Mouse (Mus musculus) embryonic facial prominence, embryonic 10.5 days (tissue): ENCODE measurements around the gene Exoc1. TPM values are rescaled to one million over a fixed set of nuclear protein-coding genes. Genes with fewer than 3 reads are reported as not detected.

Experiments
- DNase-seq: peaks from one replicate; pipeline ENCODE4 v3.0.0-alpha.2; 2017; ENCODE audit warnings: low spot score
- H3K27ac ChIP-seq: fragments of 300-500 bp; sonication (generic); replicated peaks from 2 replicates; pipeline ENCODE4 v1.5.1; 2016; ENCODE audit warnings: mild to moderate bottlenecking
- H3K27me3 ChIP-seq: fragments of 300-500 bp; sonication (generic); replicated peaks from 2 replicates; pipeline ENCODE4 v1.6.1; 2016; ENCODE audit warnings: low read depth, mild to moderate bottlenecking; ENCODE audit not compliant: poor library complexity, severe bottlenecking
- H3K36me3 ChIP-seq: fragments of 300-500 bp; sonication (generic); replicated peaks from 2 replicates; pipeline ENCODE4 v1.6.1; 2016; ENCODE audit warnings: mild to moderate bottlenecking, moderate library complexity
- H3K4me1 ChIP-seq: fragments of 300-500 bp; sonication (generic); 2 replicates; pipeline ENCODE4 v1.6.1; 2016
- H3K4me3 ChIP-seq: fragments of 300-500 bp; sonication (generic); 2 replicates; pipeline ENCODE4 v1.5.1; 2016; ENCODE audit warnings: mild to moderate bottlenecking, moderate library complexity
- H3K9me3 ChIP-seq: fragments of 300-500 bp; sonication (generic); 2 replicates; pipeline ENCODE4 v1.6.1; 2016; ENCODE audit warnings: mild to moderate bottlenecking
- whole genome bisulfite sequencing: fragments of 180-500 bp; shearing (Covaris S2); methylation state at CpG from one replicate; pipeline ENCODE4 v1.1.7; 2016; 5-methylcytosine and 5-hydroxymethylcytosine counted together
- polyA plus RNA-seq: library from polyadenylated mRNA; unstranded; fragments of >200 nt; fragmentation: Nextera tagmentation; extraction: Ambion mirVana; gene quantifications from 2 replicates; pipeline ENCODE4 v1.2.1, GENCODE M21; 2016

The Exoc1 gene
- 42.4 and 44.1 TPM in 2 replicates for polyA plus RNA-seq

DNA sequence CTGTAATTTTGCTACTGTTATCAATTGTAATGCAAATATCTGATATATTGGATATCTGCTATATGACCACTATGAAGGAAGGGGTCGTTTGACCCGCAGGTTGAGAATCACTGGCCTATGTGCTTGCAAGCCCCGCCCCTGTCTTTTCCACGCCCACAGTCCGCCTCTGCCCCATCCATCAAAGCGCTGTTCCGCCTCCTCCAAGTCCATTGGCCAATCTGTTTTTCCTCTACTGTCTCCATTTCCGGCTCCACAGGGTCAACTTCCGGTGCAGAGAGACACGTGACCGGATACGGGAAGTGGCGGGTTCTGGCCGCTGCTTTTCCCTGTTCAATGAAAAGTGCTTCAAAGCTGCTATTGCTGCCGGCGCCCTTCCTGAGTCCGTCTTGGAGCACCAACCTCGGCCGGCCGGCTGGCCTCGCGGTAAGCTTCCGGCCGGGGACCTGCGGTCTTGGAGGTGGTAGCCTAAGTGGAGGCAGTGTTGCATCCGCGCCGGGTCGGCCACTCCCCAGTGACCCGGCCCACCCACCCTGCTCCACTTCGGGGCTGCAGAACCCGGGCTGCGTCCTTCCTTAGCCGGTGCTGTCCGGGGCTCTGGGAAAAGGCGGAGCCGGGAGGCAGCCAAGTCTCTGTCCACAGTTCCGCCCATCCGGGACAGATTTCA is at the start of gene Exoc1:
Exoc1 (plus strand) TSS at position 272 of the 664 bp plus-strand sequence.
- Histone ChIP-seq H3K9me3 (no peaks in the 10 kb centered on the region), H3K4me1 (peaks cover 12% of the 10 kb centered on the region), H3K27ac (peak within 1 kb of the TSS; percentile 86), H3K27me3 (no peaks in the 10 kb centered on the region), H3K36me3 (peaks cover 5% of the 10 kb centered on the region; the same call in 1 of the 2 replicates), H3K4me3 (peak within 1 kb of the TSS; percentile 97)
- WGBS, result under 1% methylated on average over 39 of the region's 39 CpGs
- DNase-seq, result peak; percentile 96

DNA sequence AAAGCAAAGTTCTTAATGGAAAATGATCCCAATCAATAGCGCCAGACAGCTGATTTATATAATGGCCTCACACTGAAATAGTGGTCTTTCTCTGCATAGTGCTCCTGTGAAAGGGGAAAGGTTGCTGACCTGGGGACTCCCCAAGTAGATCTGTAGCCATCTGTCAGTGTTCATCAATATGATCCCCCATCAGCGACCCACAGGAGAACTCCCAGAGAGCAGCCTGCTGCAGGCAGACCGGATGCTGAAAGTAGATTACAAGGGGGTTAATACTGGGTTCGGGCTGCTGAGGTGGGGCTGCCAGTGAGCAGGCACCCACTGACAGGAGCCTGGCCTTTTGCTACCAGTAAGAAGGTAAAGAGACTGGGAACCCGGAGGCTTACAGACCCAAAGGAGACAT is 45.3 kb upstream of the Exoc1 start, which contains the start of gene Gm7271:
Gm7271 (plus strand) TSS at position 230 of the 400 bp plus-strand sequence.
- WGBS, result 37% methylated on average over 5 of the region's 5 CpGs
- H3K27me3 ChIP-seq, result no peaks in the 10 kb centered on the region

DNA sequence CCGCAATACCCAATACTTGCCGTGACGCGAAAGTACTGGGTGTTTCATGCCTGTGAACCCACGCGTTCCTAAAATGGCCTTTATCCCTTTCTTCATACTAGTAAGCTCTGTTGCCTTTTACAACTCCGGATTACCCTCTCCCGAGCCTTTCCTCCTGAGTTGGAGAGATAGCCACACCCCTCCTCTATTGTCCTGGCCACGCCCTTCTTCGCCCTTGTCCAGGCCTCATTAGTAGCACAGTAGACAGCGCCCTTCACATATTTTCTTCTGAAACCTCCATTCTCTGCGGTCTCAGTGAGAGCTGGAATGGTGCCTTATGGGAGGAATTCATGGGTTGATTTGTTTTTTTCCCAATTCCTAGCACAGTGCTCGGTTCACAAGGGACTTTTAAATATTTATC is 34.0 kb upstream of the Exoc1 start:
- no peaks in the 10 kb centered on the region for H3K36me3 ChIP-seq
- whole genome bisulfite sequencing, result 80% methylated on average over 13 of the region's 13 CpGs
- H3K4me1 ChIP-seq, result no peaks in the 10 kb centered on the region
- no peak for DNase-seq
- H3K4me3 ChIP-seq, result no peak overlapping the region
- no peaks in the 10 kb centered on the region for H3K9me3 ChIP-seq
- no peak overlapping the region for H3K27ac ChIP-seq
- H3K27me3 ChIP-seq, result no peaks in the 10 kb centered on the region

More for the DNA sequence above, 45.3 kb upstream of the Exoc1 start, which contains the start of gene Gm7271:
- Histone ChIP-seq H3K36me3 (no peaks in the 10 kb centered on the region), H3K4me3 (no peak within 1 kb of the TSS), H3K9me3 (no peaks in the 10 kb centered on the region), H3K4me1 (peaks cover 10% of the 10 kb centered on the region), H3K27ac (no peak within 1 kb of the TSS)
- DNase-seq, result peak; percentile 28

GRCm38 (mm10) chr5:76522446-76522845 is 6.7 kb upstream of the Exoc1 start:
- Histone ChIP-seq H3K9me3 (no peaks in the 10 kb centered on the region), H3K4me1 (no peaks in the 10 kb centered on the region), H3K4me3 (no peak overlapping the region), H3K36me3 (no peaks in the 10 kb centered on the region), H3K27me3 (no peaks in the 10 kb centered on the region), H3K27ac (no peak overlapping the region)
- 91% methylated on average over 1 of the region's 1 CpGs for WGBS
- DNase-seq, result no peak

- H3K4me1 ChIP-seq, result no peaks in the 10 kb centered on the region; the same call in 1 of the 2 replicates
- no peaks in the 10 kb centered on the region for H3K27me3 ChIP-seq
- H3K27ac ChIP-seq, result no peak overlapping the region
- H3K4me3 ChIP-seq, result no peak overlapping the region
- H3K36me3 ChIP-seq, result no peaks in the 10 kb centered on the region
- WGBS, result 76% methylated on average over 5 of the region's 5 CpGs
- H3K9me3 ChIP-seq, result no peaks in the 10 kb centered on the region
- no peak for DNase-seq
Measured at GRCm38 (mm10) chr5:76524623-76525022, 4.5 kb upstream of the Exoc1 start.

- WGBS, result 59% methylated on average over 4 of the region's 4 CpGs
- Histone ChIP-seq H3K4me3 (no peak overlapping the region), H3K36me3 (no peaks in the 10 kb centered on the region), H3K4me1 (peaks cover 4% of the 10 kb centered on the region), H3K27me3 (no peaks in the 10 kb centered on the region), H3K9me3 (no peaks in the 10 kb centered on the region), H3K27ac (no peak overlapping the region)
- DNase-seq, result no peak
Measured at GRCm38 (mm10) chr5:76525066-76525465, 4.0 kb upstream of the Exoc1 start.

DNA sequence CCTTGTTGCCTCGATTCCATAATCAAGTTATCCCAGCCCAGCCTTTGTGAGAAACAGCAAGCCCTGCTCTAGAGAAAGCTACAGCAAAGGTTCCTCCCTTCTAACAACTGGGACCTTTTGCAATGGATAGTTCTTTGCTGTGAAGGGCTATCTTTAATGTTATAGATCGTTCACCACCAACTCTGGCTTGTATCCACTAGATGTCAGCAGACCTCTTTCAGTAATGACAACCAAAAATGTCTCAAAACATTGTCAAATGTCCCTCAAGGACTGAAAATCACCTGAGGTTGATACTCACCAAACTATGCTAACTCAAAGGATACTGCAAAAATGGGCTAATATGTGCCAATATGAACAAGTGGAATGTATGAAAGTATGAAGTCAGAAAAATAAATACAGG is 3.3 kb upstream of the Exoc1 start:
- WGBS, result 60% methylated on average over 2 of the region's 2 CpGs
- no peak for DNase-seq
- H3K36me3 ChIP-seq, result no peaks in the 10 kb centered on the region

GRCm38 (mm10) chr5:76529704-76530066 is 574 bp downstream of the Exoc1 start:
- peak overlapping the region; percentile 86 for H3K27ac ChIP-seq
- WGBS, result 10% methylated on average over 9 of the region's 9 CpGs

More for the DNA sequence above, 3.3 kb upstream of the Exoc1 start:
- Histone ChIP-seq H3K4me3 (no peak overlapping the region), H3K27ac (no peak overlapping the region), H3K4me1 (peaks cover 12% of the 10 kb centered on the region), H3K9me3 (no peaks in the 10 kb centered on the region), H3K27me3 (no peaks in the 10 kb centered on the region)

DNA sequence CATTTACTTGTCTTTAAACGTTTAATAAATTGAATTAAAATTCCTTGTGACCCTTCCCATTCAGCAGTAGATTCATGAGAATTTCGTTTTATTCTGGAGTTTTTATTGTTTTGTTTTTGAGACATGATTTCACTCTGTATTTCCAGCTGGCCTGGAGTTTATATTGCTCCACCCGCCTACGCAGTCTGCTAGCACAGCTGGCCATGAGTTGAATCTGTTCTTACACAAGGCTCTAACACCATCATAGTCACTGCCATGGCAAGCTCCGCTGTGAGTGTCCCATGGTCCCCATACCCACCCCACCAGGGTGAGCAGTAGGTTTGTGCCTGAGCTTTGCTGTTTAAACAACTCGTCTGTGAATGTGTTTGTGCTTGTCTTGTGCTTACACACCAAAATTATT is 4.1 kb downstream of the Exoc1 start:
- peaks cover 39% of the 10 kb centered on the region for H3K36me3 ChIP-seq
- H3K27ac ChIP-seq, result no peak overlapping the region
- no peaks in the 10 kb centered on the region for H3K27me3 ChIP-seq
- DNase-seq, result no peak
- WGBS, result 88% methylated on average over 6 of the region's 6 CpGs
- H3K4me3 ChIP-seq, result no peak overlapping the region
- H3K9me3 ChIP-seq, result no peaks in the 10 kb centered on the region
- H3K4me1 ChIP-seq, result peaks cover 12% of the 10 kb centered on the region

More at GRCm38 (mm10) chr5:76529704-76530066, 574 bp downstream of the Exoc1 start:
- peak overlapping the region; percentile 97 for H3K4me3 ChIP-seq
- H3K4me1 ChIP-seq, result peaks cover 12% of the 10 kb centered on the region
- DNase-seq, result no peak
- no peaks in the 10 kb centered on the region for H3K9me3 ChIP-seq
- H3K27me3 ChIP-seq, result no peaks in the 10 kb centered on the region
- peaks cover 9% of the 10 kb centered on the region for H3K36me3 ChIP-seq

- peaks cover 54% of the 10 kb centered on the region for H3K36me3 ChIP-seq
- 80% methylated on average over 1 of the region's 1 CpGs for WGBS
- no peaks in the 10 kb centered on the region for H3K9me3 ChIP-seq
- H3K27me3 ChIP-seq, result no peaks in the 10 kb centered on the region
- no peak overlapping the region for H3K27ac ChIP-seq
- DNase-seq, result no peak
- H3K4me1 ChIP-seq, result no peaks in the 10 kb centered on the region
- no peak overlapping the region for H3K4me3 ChIP-seq
Measured at GRCm38 (mm10) chr5:76536231-76536630, 7.1 kb downstream of the Exoc1 start.

GRCm38 (mm10) chr5:76537578-76537977 is 8.5 kb downstream of the Exoc1 start:
- Histone ChIP-seq H3K27me3 (no peaks in the 10 kb centered on the region), H3K36me3 (peaks cover 65% of the 10 kb centered on the region), H3K27ac (no peak overlapping the region), H3K9me3 (no peaks in the 10 kb centered on the region), H3K4me3 (no peak overlapping the region), H3K4me1 (no peaks in the 10 kb centered on the region)
- WGBS, result 96% methylated on average over 10 of the region's 10 CpGs
- DNase-seq, result no peak

DNA sequence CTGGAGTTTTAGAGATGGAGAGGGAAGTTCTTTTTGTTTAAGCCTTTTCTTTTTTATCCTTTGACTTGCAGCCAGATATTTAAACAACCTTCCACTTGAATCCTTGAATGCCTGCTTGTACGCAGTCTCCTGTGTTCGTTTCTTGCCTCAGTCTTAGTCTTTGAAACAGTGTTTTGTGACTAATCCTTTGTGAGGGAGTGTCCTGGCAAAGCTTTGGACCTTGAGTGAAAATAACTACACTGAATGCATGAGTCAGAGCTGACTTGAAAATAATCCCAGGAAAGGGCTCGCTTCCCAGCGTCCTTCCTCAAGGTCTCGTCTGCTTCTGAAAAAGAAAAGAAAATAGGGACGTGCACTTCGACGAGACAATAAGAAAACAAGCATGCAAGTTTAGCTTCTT is 11.1 kb downstream of the Exoc1 start:
- WGBS, result 84% methylated on average over 8 of the region's 8 CpGs
- no peaks in the 10 kb centered on the region for H3K4me1 ChIP-seq
- H3K36me3 ChIP-seq, result peaks cover 78% of the 10 kb centered on the region
- H3K9me3 ChIP-seq, result no peaks in the 10 kb centered on the region
- H3K4me3 ChIP-seq, result no peak overlapping the region
- DNase-seq, result no peak
- H3K27me3 ChIP-seq, result no peaks in the 10 kb centered on the region
- no peak overlapping the region for H3K27ac ChIP-seq

GRCm38 (mm10) chr5:76540842-76541241 is 11.7 kb downstream of the Exoc1 start:
- Histone ChIP-seq H3K36me3 (peaks cover 77% of the 10 kb centered on the region), H3K27ac (no peak overlapping the region), H3K4me1 (no peaks in the 10 kb centered on the region), H3K9me3 (no peaks in the 10 kb centered on the region), H3K4me3 (no peak overlapping the region), H3K27me3 (no peaks in the 10 kb centered on the region)
- DNase-seq, result no peak
